Mouse (Mus musculus) MEL (cell line): ENCODE measurements around the gene Morn1. TPM values are rescaled to one million over a fixed set of nuclear protein-coding genes. Genes with fewer than 3 reads are reported as not detected.

Source experiments
- DNase-seq: peaks from one replicate; pipeline ENCODE4 v3.0.0; 2011; ENCODE audit warnings: low read depth, low spot score
- H3K27ac ChIP-seq: 2 replicates; pipeline ENCODE4 v1.5.1; 2012; ENCODE audit warnings: low read depth, mild to moderate bottlenecking, control low read depth, low read length, moderate library complexity; ENCODE audit not compliant: control insufficient read depth
- H3K27me3 ChIP-seq, 2 experiments: fragments of 150-350 bp in 1 of 2; sonication (generic) in 1 of 2; 2 replicates each; pipeline ENCODE4 v1.6.1; 2012; ENCODE audit warnings: low read length in 2 of 2, mild to moderate bottlenecking in 2 of 2, improper control_type of control experiment in 1 of 2, moderate library complexity in 1 of 2; ENCODE audit not compliant: insufficient read depth in 2 of 2, control insufficient read depth in 1 of 2
- H3K36me3 ChIP-seq, 2 experiments: 2 replicates each; pipeline ENCODE4 v1.6.1; 2012 to 2014; ENCODE audit warnings: low read length in 2 of 2, improper control_type of control experiment in 1 of 2, inconsistent platforms in 1 of 2, mild to moderate bottlenecking in 1 of 2; ENCODE audit not compliant: insufficient read depth in 2 of 2, control insufficient read depth in 1 of 2
- H3K4me1 ChIP-seq, 2 experiments: fragments of 150-350 bp in 1 of 2; sonication (generic) in 1 of 2; 2 replicates each; pipeline ENCODE4 v1.6.1; 2012; ENCODE audit warnings: low read length in 2 of 2, improper control_type of control experiment in 1 of 2, mild to moderate bottlenecking in 1 of 2; ENCODE audit not compliant: insufficient read depth in 2 of 2, control insufficient read depth in 1 of 2
- H3K4me3 ChIP-seq, 2 experiments: fragments of 150-350 bp in 1 of 2; sonication (generic) in 1 of 2; 2 replicates each; pipeline ENCODE4 v1.5.1; 2012; ENCODE audit warnings: low read depth in 2 of 2, low read length in 2 of 2, mild to moderate bottlenecking in 2 of 2, moderate library complexity in 2 of 2, control low read depth in 1 of 2, improper control_type of control experiment in 1 of 2; ENCODE audit not compliant: control insufficient read depth in 1 of 2, insufficient read depth in 1 of 2
- H3K79me2 ChIP-seq: 2 replicates; pipeline ENCODE4 v1.6.1; 2012; ENCODE audit warnings: mild to moderate bottlenecking, low read length, moderate library complexity; ENCODE audit not compliant: control insufficient read depth, poor library complexity, insufficient read depth
- H3K9ac ChIP-seq: 2 replicates; pipeline ENCODE4 v1.6.1; 2012; ENCODE audit warnings: low read depth, mild to moderate bottlenecking, control low read depth, low read length, moderate library complexity; ENCODE audit not compliant: control insufficient read depth, poor library complexity, severe bottlenecking
- H3K9me3 ChIP-seq: fragments of 150-350 bp; sonication (generic); replicated peaks from 2 replicates; pipeline ENCODE4 v1.6.1; 2012; ENCODE audit warnings: mild to moderate bottlenecking, low read length, improper control_type of control experiment, moderate library complexity; ENCODE audit not compliant: insufficient read depth
- BHLHE40 ChIP-seq: IDR thresholded peaks from 2 replicates; pipeline ENCODE4 v1.6.1; 2012; ENCODE audit warnings: low read depth, mild to moderate bottlenecking, inconsistent platforms, low read length, improper control_type of control experiment, borderline replicate concordance
- CHD2 ChIP-seq: IDR thresholded peaks from 2 replicates; pipeline ENCODE4 v1.6.1; 2011; ENCODE audit warnings: low read length, improper control_type of control experiment
- CTCF ChIP-seq, 3 experiments: IDR thresholded peaks in 2 of 3; conservative IDR thresholded peaks in 1 of 3; 2 replicates each; pipeline ENCODE4 v1.5.1; 2011 to 2012; ENCODE audit warnings: low read length in 3 of 3, low read depth in 2 of 3, mild to moderate bottlenecking in 2 of 3, improper control_type of control experiment in 1 of 3, inconsistent platforms in 1 of 3, mixed read lengths in 1 of 3, moderate library complexity in 1 of 3; ENCODE audit not compliant: control insufficient read depth in 1 of 3, insufficient read depth in 1 of 3, poor library complexity in 1 of 3, severe bottlenecking in 1 of 3
- E2F4 ChIP-seq: IDR thresholded peaks from 2 replicates; pipeline ENCODE4 v1.6.1; 2011; ENCODE audit warnings: low read depth, low read length, improper control_type of control experiment, borderline replicate concordance
- ELF1 ChIP-seq: IDR thresholded peaks from 2 replicates; pipeline ENCODE4 v1.6.1; 2014; ENCODE audit warnings: low read depth, mild to moderate bottlenecking, inconsistent platforms, low read length, improper control_type of control experiment, moderate library complexity
- EP300 ChIP-seq, 2 experiments: IDR thresholded peaks; 2 replicates each; pipeline ENCODE4 v1.6.1; 2011; ENCODE audit warnings: improper control_type of control experiment in 2 of 2, low read length in 2 of 2, low read depth in 1 of 2, mild to moderate bottlenecking in 1 of 2
- HCFC1 ChIP-seq: IDR thresholded peaks from 2 replicates; pipeline ENCODE4 v1.6.1; 2012; ENCODE audit warnings: low read depth, mild to moderate bottlenecking, inconsistent platforms, low read length, improper control_type of control experiment, moderate library complexity
- JUND ChIP-seq: IDR thresholded peaks from 2 replicates; pipeline ENCODE4 v1.6.1; 2011; ENCODE audit warnings: low read depth, mild to moderate bottlenecking, improper control_type of control experiment, low read length
- KAT2A ChIP-seq: conservative IDR thresholded peaks from 2 replicates; pipeline ENCODE4 v1.6.1; 2012; ENCODE audit warnings: low read depth, low read length, improper control_type of control experiment, inconsistent platforms
- MAFK ChIP-seq: IDR thresholded peaks from 2 replicates; pipeline ENCODE4 v1.6.1; 2011; ENCODE audit warnings: low read depth, mild to moderate bottlenecking, low read length, improper control_type of control experiment, borderline replicate concordance
- MAZ ChIP-seq: IDR thresholded peaks from 2 replicates; pipeline ENCODE4 v1.6.1; 2012; ENCODE audit warnings: low read depth, mild to moderate bottlenecking, inconsistent platforms, low read length, improper control_type of control experiment
- MEF2A ChIP-seq: IDR thresholded peaks from 2 replicates; pipeline ENCODE4 v1.6.1; 2014; ENCODE audit warnings: low read depth, mild to moderate bottlenecking, inconsistent platforms, low read length, improper control_type of control experiment; ENCODE audit not compliant: poor library complexity, insufficient replicate concordance, severe bottlenecking; ENCODE audit errors: extremely low read depth
- MXI1 ChIP-seq: IDR thresholded peaks from 2 replicates; pipeline ENCODE4 v1.6.1; 2011; ENCODE audit warnings: mild to moderate bottlenecking, low read depth, low read length, improper control_type of control experiment
- MYB ChIP-seq: IDR thresholded peaks from 2 replicates; pipeline ENCODE4 v1.6.1; 2011; ENCODE audit warnings: mild to moderate bottlenecking, low read depth, low read length, improper control_type of control experiment
- MYC ChIP-seq: IDR thresholded peaks from 2 replicates; pipeline ENCODE4 v1.6.1; 2011; ENCODE audit warnings: low read depth, mild to moderate bottlenecking, low read length, improper control_type of control experiment, moderate library complexity
- NRF1 ChIP-seq: IDR thresholded peaks from 2 replicates; pipeline ENCODE4 v1.6.1; 2014; ENCODE audit warnings: low read depth, mild to moderate bottlenecking, inconsistent platforms, low read length, improper control_type of control experiment, moderate library complexity; ENCODE audit not compliant: poor library complexity, insufficient read depth, severe bottlenecking
- POLR2A ChIP-seq, 2 experiments: IDR thresholded peaks; 2 replicates each; pipeline ENCODE4 v1.6.1; 2011 to 2012; ENCODE audit warnings: low read length in 2 of 2, mild to moderate bottlenecking in 2 of 2, control low read depth in 1 of 2, improper control_type of control experiment in 1 of 2, low read depth in 1 of 2, moderate library complexity in 1 of 2; ENCODE audit not compliant: control insufficient read depth in 1 of 2, insufficient read depth in 1 of 2, poor library complexity in 1 of 2
- POLR2AphosphoS2 ChIP-seq: IDR thresholded peaks from 2 replicates; pipeline ENCODE4 v1.6.1; 2011; ENCODE audit warnings: low read length, improper control_type of control experiment
- RAD21 ChIP-seq: IDR thresholded peaks from 2 replicates; pipeline ENCODE4 v1.6.1; 2011; ENCODE audit warnings: mild to moderate bottlenecking, low read depth, low read length, improper control_type of control experiment
- RCOR1 ChIP-seq: IDR thresholded peaks from 2 replicates; pipeline ENCODE4 v1.6.1; 2012; ENCODE audit warnings: low read depth, mild to moderate bottlenecking, inconsistent platforms, low read length, improper control_type of control experiment
- SIN3A ChIP-seq: IDR thresholded peaks from 2 replicates; pipeline ENCODE4 v1.6.1; 2012; ENCODE audit warnings: low read length, improper control_type of control experiment, inconsistent platforms
- SMC3 ChIP-seq: IDR thresholded peaks from 2 replicates; pipeline ENCODE4 v1.6.1; 2011; ENCODE audit warnings: low read depth, low read length, improper control_type of control experiment
- TAL1 ChIP-seq: IDR thresholded peaks from 2 replicates; pipeline ENCODE4 v1.6.1; 2012; ENCODE audit warnings: mild to moderate bottlenecking, inconsistent platforms, low read length, moderate library complexity, mixed read lengths
- TBP ChIP-seq: IDR thresholded peaks from 2 replicates; pipeline ENCODE4 v1.8.0; 2011; ENCODE audit warnings: low read depth, low read length, improper control_type of control experiment
- TCF12 ChIP-seq: IDR thresholded peaks from 2 replicates; pipeline ENCODE4 v1.6.1; 2014; ENCODE audit warnings: low read depth, mild to moderate bottlenecking, inconsistent platforms, low read length, improper control_type of control experiment, moderate library complexity
- USF2 ChIP-seq, 2 experiments: IDR thresholded peaks; 2 replicates each; pipeline ENCODE4 v1.6.1; 2011 to 2012; ENCODE audit warnings: improper control_type of control experiment in 2 of 2, low read length in 2 of 2, borderline replicate concordance in 1 of 2, inconsistent platforms in 1 of 2, low read depth in 1 of 2, mild to moderate bottlenecking in 1 of 2; ENCODE audit not compliant: insufficient read depth in 1 of 2
- ZC3H11A ChIP-seq: IDR thresholded peaks from 2 replicates; pipeline ENCODE4 v1.6.1; 2012; ENCODE audit warnings: low read depth, mild to moderate bottlenecking, inconsistent platforms, low read length, improper control_type of control experiment
- ZKSCAN1 ChIP-seq: IDR thresholded peaks from 2 replicates; pipeline ENCODE4 v1.6.1; 2012; ENCODE audit warnings: low read depth, mild to moderate bottlenecking, inconsistent platforms, low read length, improper control_type of control experiment, moderate library complexity
- ZMIZ1 ChIP-seq: IDR thresholded peaks from 2 replicates; pipeline ENCODE4 v1.6.1; 2012; ENCODE audit warnings: low read depth, mild to moderate bottlenecking, inconsistent platforms, low read length, improper control_type of control experiment, moderate library complexity
- polyA plus RNA-seq, 2 experiments: library from polyadenylated mRNA; stranded (reverse) in 1 of 2; unstranded in 1 of 2; fragments of >175 nt in 1 of 2; fragments of >200 nt in 1 of 2; gene quantifications; 2 replicates each; pipeline versions ENCODE4 v1.2.1 to v1.2.4; 2012; ENCODE audit warnings: low replicate concordance in 2 of 2, low read depth in 1 of 2; ENCODE audit not compliant: insufficient read length in 2 of 2, insufficient read depth in 1 of 2, missing spikeins in 1 of 2
- total RNA-seq: library from RNA; depleted of rRNA; stranded (reverse); fragments of 300-350 nt; gene quantifications from 2 replicates; pipeline ENCODE4 v1.2.3, GENCODE M21; 2012

The Morn1 gene
- total and polyA plus RNA-seq, 3 experiments = 4.1 to 4.4 TPM; not detected in 1

- Histone ChIP-seq H3K4me3 (no peak overlapping the region), H3K4me1 (no peaks in the 10 kb centered on the region), H3K79me2 (no peaks in the 10 kb centered on the region), H3K27me3 (no peaks in the 10 kb centered on the region), H3K36me3 (no peaks in the 10 kb centered on the region), H3K9ac (no peak overlapping the region), H3K9me3 (no peaks in the 10 kb centered on the region), H3K27ac (no peak overlapping the region)
- TF ChIP-seq RAD21 (peak; percentile 17; the same call in 1 of the 2 replicates), CTCF (IDR thresholded peaks at IDR 0.05 in 2 of 3, conservative IDR thresholded peaks at IDR 0.05 in 1 of 3; ENCODE audit: control insufficient read depth in 1 of 3, insufficient read depth in 1 of 3, low read depth in 2 of 3, low read length in 3 of 3, poor library complexity in 1 of 3, severe bottlenecking in 1 of 3) (peak; percentile 79 to 87 (median 86)), KAT2A (no peak), EP300 (IDR thresholded peaks at IDR 0.05; ENCODE audit: low read depth in 1 of 2, low read length in 2 of 2) (no peak), RCOR1 (no peak), NRF1 (no peak), JUND (no peak), USF2 (IDR thresholded peaks at IDR 0.05; ENCODE audit: borderline replicate concordance in 1 of 2, insufficient read depth in 1 of 2, low read depth in 1 of 2, low read length in 2 of 2) (no peak), SMC3 (peak; percentile 62)
- DNase-seq = peak; percentile 68
Observed at GRCm38 (mm10) chr4:155094565-155094964, 8.2 kb downstream of the Morn1 start.

- H3K4me3 ChIP-seq = no peak overlapping the region
- no peak for TF ChIP-seq E2F4
- no peak for TF ChIP-seq MEF2A
- no peak for TF ChIP-seq MYB
- TF ChIP-seq ZMIZ1 = no peak
- 0 out of 2 replicates have a peak, but pooled peaks have one; percentile 5 for TF ChIP-seq TCF12
- TF ChIP-seq RAD21 = no peak; the same call in none of the 2 replicates
- peak; percentile 22; the same call in 1 of the 2 replicates for TF ChIP-seq MXI1
- TF ChIP-seq MAZ = no peak
- no peak for TF ChIP-seq TBP
- TF ChIP-seq SMC3 = peak; percentile 100
- 0 out of 2 replicates have a peak, but pooled peaks have one; percentile 16 for TF ChIP-seq BHLHE40
- TF ChIP-seq POLR2AphosphoS2 = no peak
- no peak for TF ChIP-seq MAFK
- 0 out of 2 replicates have a peak, but pooled peaks have one; percentile 58 for TF ChIP-seq MYC
- peak; percentile 85 to 100 (median 96); a peak in 5 of 6 replicates for TF ChIP-seq CTCF (IDR thresholded peaks at IDR 0.05 in 2 of 3, conservative IDR thresholded peaks at IDR 0.05 in 1 of 3; ENCODE audit: control insufficient read depth in 1 of 3, insufficient read depth in 1 of 3, low read depth in 2 of 3, low read length in 3 of 3, poor library complexity in 1 of 3, severe bottlenecking in 1 of 3)
- no peak for TF ChIP-seq USF2 (IDR thresholded peaks at IDR 0.05; ENCODE audit: borderline replicate concordance in 1 of 2, insufficient read depth in 1 of 2, low read depth in 1 of 2, low read length in 2 of 2)
- TF ChIP-seq POLR2A (IDR thresholded peaks at IDR 0.05; ENCODE audit: control insufficient read depth in 1 of 2, insufficient read depth in 1 of 2, low read depth in 1 of 2, low read length in 2 of 2, poor library complexity in 1 of 2) = no peak
- peak; percentile 39; the same call in 1 of the 2 replicates for TF ChIP-seq SIN3A
- TF ChIP-seq RCOR1 = no peak
- TF ChIP-seq HCFC1 = 0 out of 2 replicates have a peak, but pooled peaks have one; percentile 37
- peak; percentile 99 for TF ChIP-seq ZC3H11A
- no peak for TF ChIP-seq CHD2
- no peak for TF ChIP-seq ZKSCAN1
- no peak for TF ChIP-seq TAL1
- no peak for TF ChIP-seq ELF1
Observed at GRCm38 (mm10) chr4:155095238-155095900, 9.0 kb downstream of the Morn1 start.

More at GRCm38 (mm10) chr4:155095238-155095900, 9.0 kb downstream of the Morn1 start:
- Histone ChIP-seq H3K36me3 (no peaks in the 10 kb centered on the region), H3K4me1 (no peaks in the 10 kb centered on the region), H3K9ac (no peak overlapping the region), H3K27ac (no peak overlapping the region), H3K9me3 (no peaks in the 10 kb centered on the region), H3K79me2 (no peaks in the 10 kb centered on the region), H3K27me3 (no peaks in the 10 kb centered on the region)
- DNase-seq = peak; percentile 88
